Mouse (Mus musculus) heart, embryonic 10.5 days (tissue): ENCODE results near the gene Gtf2ird2. TPM values are rescaled to one million over a fixed set of nuclear protein-coding genes. Genes with fewer than 3 reads are reported as not detected.

Experiments used
- DNase-seq: peaks from one replicate; pipeline ENCODE4 v3.0.0-alpha.2; 2017; ENCODE audit warnings: low spot score
- H3K27ac ChIP-seq: fragments of 300-500 bp; sonication (generic); 2 replicates; pipeline ENCODE4 v1.5.1; 2016; ENCODE audit warnings: mild to moderate bottlenecking
- H3K27me3 ChIP-seq: fragments of 300-500 bp; sonication (generic); 2 replicates; pipeline ENCODE4 v1.6.1; 2016; ENCODE audit warnings: mild to moderate bottlenecking; ENCODE audit not compliant: poor library complexity, insufficient read depth, severe bottlenecking
- H3K36me3 ChIP-seq: fragments of 300-500 bp; sonication (generic); 2 replicates; pipeline ENCODE4 v1.6.1; 2016; ENCODE audit warnings: mild to moderate bottlenecking, moderate library complexity
- H3K4me1 ChIP-seq: fragments of 300-500 bp; sonication (generic); 2 replicates; pipeline ENCODE4 v1.6.1; 2016; ENCODE audit warnings: mild to moderate bottlenecking
- H3K4me3 ChIP-seq: fragments of 300-500 bp; sonication (generic); 2 replicates; pipeline ENCODE4 v1.5.1; 2016; ENCODE audit warnings: mild to moderate bottlenecking, moderate library complexity
- H3K9me3 ChIP-seq: fragments of 300-500 bp; sonication (generic); 2 replicates; pipeline ENCODE4 v1.6.1; 2016; ENCODE audit warnings: mild to moderate bottlenecking, moderate library complexity
- WGBS: fragments of 180-500 bp; shearing (Covaris S2); methylation state at CpG from one replicate; pipeline ENCODE4 v1.1.7; 2016; 5-methylcytosine and 5-hydroxymethylcytosine counted together
- polyA plus RNA-seq: library from polyadenylated mRNA; unstranded; fragments of >200 nt; fragmentation: Nextera tagmentation; extraction: Ambion mirVana; gene quantifications from 2 replicates; pipeline ENCODE4 v1.2.1, GENCODE M21; 2016

Gene Gtf2ird2
- polyA plus RNA-seq, 1 experiment from 2014 or later: 5.4 TPM

GRCm38 (mm10) chr5:134228249-134228638, 44.4 kb downstream of the Gtf2ird2 start:
- Histone ChIP-seq H3K27ac (peak overlapping the region; percentile 72; the same call in 1 of the 2 replicates), H3K4me1 (peaks cover 50% of the 10 kb centered on the region), H3K4me3 (no peak overlapping the region), H3K27me3 (peaks cover under 1% of the 10 kb centered on the region; the same call in 1 of the 2 replicates), H3K9me3 (no peaks in the 10 kb centered on the region), H3K36me3 (no peaks in the 10 kb centered on the region)
- no peak for DNase-seq
- WGBS: 55% methylated on average over 6 of the region's 6 CpGs

DNA sequence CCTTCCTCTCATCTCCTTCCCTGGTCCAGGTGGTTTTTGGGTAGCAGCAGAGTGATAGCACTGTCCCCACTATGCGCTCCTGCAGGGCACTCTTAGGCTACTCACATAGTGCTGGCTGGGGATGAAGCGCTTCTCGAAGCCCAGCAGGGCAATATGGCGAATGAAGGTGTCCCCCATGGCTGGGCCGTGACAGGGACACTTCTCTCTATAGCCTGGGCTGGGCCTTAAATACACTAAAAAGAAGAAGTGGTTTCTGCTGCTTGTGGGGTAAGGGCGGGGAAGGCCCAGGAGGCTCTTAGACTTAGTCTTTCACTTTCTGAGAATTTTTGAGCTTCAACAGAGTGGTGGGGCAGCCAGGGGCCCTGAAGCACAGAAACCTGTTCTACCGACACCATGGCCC, 45.6 kb downstream of the Gtf2ird2 start, which contains the start of gene Ncf1:
Gene Ncf1, minus strand, starts transcription at position 235 of the 400 bp plus-strand sequence.
- Histone ChIP-seq H3K27ac (peak within 1 kb of the TSS; percentile 72; the same call in 1 of the 2 replicates), H3K4me3 (no peak within 1 kb of the TSS), H3K36me3 (no peaks in the 10 kb centered on the region), H3K4me1 (peaks cover 60% of the 10 kb centered on the region), H3K27me3 (no peaks in the 10 kb centered on the region), H3K9me3 (no peaks in the 10 kb centered on the region)
- DNase-seq: no peak
- WGBS: 83% methylated on average over 7 of the region's 7 CpGs

- Histone ChIP-seq H3K9me3 (no peaks in the 10 kb centered on the region), H3K4me3 (no peak overlapping the region), H3K36me3 (peaks cover 14% of the 10 kb centered on the region), H3K27me3 (no peaks in the 10 kb centered on the region), H3K27ac (no peak overlapping the region), H3K4me1 (peaks cover 68% of the 10 kb centered on the region)
- WGBS: 69% methylated on average over 5 of the region's 5 CpGs
- DNase-seq: no peak
Observed at GRCm38 (mm10) chr5:134231376-134231775, 47.6 kb downstream of the Gtf2ird2 start.

- no peak for DNase-seq
- Histone ChIP-seq H3K4me3 (no peak overlapping the region), H3K4me1 (peaks cover 63% of the 10 kb centered on the region), H3K27me3 (no peaks in the 10 kb centered on the region), H3K36me3 (peaks cover 21% of the 10 kb centered on the region), H3K9me3 (no peaks in the 10 kb centered on the region), H3K27ac (peak overlapping the region; percentile 47; the same call in 1 of the 2 replicates)
- WGBS: 46% methylated on average over 6 of the region's 6 CpGs
Observed at GRCm38 (mm10) chr5:134232111-134232510, 48.3 kb downstream of the Gtf2ird2 start.

GRCm38 (mm10) chr5:134232568-134232967, 48.7 kb downstream of the Gtf2ird2 start:
- H3K9me3 ChIP-seq: no peaks in the 10 kb centered on the region
- DNase-seq: no peak
- WGBS: 44% methylated on average over 7 of the region's 7 CpGs
- H3K4me1 ChIP-seq: peaks cover 59% of the 10 kb centered on the region
- H3K27ac ChIP-seq: peak overlapping the region; percentile 47; the same call in 1 of the 2 replicates
- peaks cover 26% of the 10 kb centered on the region for H3K36me3 ChIP-seq
- H3K27me3 ChIP-seq: no peaks in the 10 kb centered on the region
- H3K4me3 ChIP-seq: no peak overlapping the region

- WGBS: 67% methylated on average over 7 of the region's 7 CpGs
- Histone ChIP-seq H3K27me3 (no peaks in the 10 kb centered on the region), H3K9me3 (no peaks in the 10 kb centered on the region), H3K4me1 (peaks cover 53% of the 10 kb centered on the region), H3K27ac (no peak overlapping the region), H3K4me3 (no peak overlapping the region), H3K36me3 (peaks cover 33% of the 10 kb centered on the region)
- no peak for DNase-seq
Observed at GRCm38 (mm10) chr5:134233244-134233651, 49.4 kb downstream of the Gtf2ird2 start.

DNA sequence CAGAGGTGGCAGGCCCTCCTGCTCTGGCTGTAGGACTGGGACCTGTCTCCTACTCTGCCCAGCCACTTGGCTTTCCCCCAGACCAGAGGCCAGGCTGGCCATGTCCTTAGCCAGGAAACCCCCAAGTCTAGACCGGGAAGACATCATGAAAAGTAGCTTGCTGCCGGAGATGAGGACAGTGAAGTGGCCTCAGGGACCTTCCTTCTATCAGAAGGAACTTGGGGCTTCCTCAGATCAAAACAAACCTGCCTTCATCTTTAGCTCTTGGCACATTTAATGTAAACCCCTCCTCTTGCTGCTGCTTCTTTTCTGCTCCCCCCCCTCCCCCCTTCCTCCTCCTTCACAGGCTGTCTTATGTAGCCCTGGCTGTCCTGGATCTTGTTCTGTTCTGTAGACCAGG, 50.4 kb downstream of the Gtf2ird2 start:
- no peaks in the 10 kb centered on the region for H3K9me3 ChIP-seq
- WGBS: 56% methylated on average over 2 of the region's 2 CpGs
- H3K27me3 ChIP-seq: no peaks in the 10 kb centered on the region
- peaks cover 42% of the 10 kb centered on the region for H3K36me3 ChIP-seq
- no peak for DNase-seq
- H3K27ac ChIP-seq: peak overlapping the region; percentile 74
- H3K4me3 ChIP-seq: no peak overlapping the region
- peaks cover 46% of the 10 kb centered on the region for H3K4me1 ChIP-seq

DNA sequence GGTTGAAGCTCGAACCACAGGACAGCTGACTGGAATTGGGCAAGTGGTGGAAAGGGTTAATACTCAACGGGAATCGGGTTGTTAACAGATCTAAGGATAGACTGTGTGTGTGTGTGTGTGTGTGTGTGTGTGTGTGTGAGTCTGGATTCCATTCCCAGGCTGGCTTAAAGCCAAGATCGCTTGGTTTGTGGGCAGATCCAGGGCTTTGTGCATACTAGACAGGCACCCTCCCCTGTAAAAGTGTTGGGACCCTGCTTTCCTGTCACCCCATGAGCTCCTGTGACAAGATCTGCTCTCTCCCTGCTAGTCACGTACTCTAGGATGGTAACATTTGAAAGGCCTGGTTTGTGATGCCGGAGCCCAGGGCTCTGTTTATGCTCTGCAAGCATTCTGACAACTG, 51.3 kb downstream of the Gtf2ird2 start:
- Histone ChIP-seq H3K36me3 (peaks cover 51% of the 10 kb centered on the region), H3K4me1 (peaks cover 46% of the 10 kb centered on the region), H3K27ac (peak overlapping the region; percentile 74), H3K9me3 (no peaks in the 10 kb centered on the region), H3K27me3 (no peaks in the 10 kb centered on the region), H3K4me3 (no peak overlapping the region)
- 41% methylated on average over 6 of the region's 6 CpGs for WGBS
- no peak for DNase-seq

- 89% methylated on average over 3 of the region's 3 CpGs for WGBS
- no peaks in the 10 kb centered on the region for H3K27me3 ChIP-seq
- H3K4me3 ChIP-seq: no peak overlapping the region
- peaks cover 46% of the 10 kb centered on the region for H3K4me1 ChIP-seq
- peaks cover 62% of the 10 kb centered on the region for H3K36me3 ChIP-seq
- DNase-seq: no peak
- no peak overlapping the region for H3K27ac ChIP-seq
- H3K9me3 ChIP-seq: no peaks in the 10 kb centered on the region
Observed at GRCm38 (mm10) chr5:134236241-134236640, 52.4 kb downstream of the Gtf2ird2 start.

GRCm38 (mm10) chr5:134236796-134237195, 53.0 kb downstream of the Gtf2ird2 start:
- Histone ChIP-seq H3K9me3 (no peaks in the 10 kb centered on the region), H3K27me3 (no peaks in the 10 kb centered on the region), H3K4me1 (peaks cover 46% of the 10 kb centered on the region), H3K27ac (no peak overlapping the region), H3K4me3 (no peak overlapping the region), H3K36me3 (peaks cover 68% of the 10 kb centered on the region)
- WGBS: 89% methylated on average over 6 of the region's 6 CpGs
- DNase-seq: no peak

GRCm38 (mm10) chr5:134237508-134237907, 53.7 kb downstream of the Gtf2ird2 start:
- H3K36me3 ChIP-seq: peaks cover 75% of the 10 kb centered on the region
- H3K4me1 ChIP-seq: peaks cover 40% of the 10 kb centered on the region
- no peak for DNase-seq
- H3K9me3 ChIP-seq: no peaks in the 10 kb centered on the region
- H3K27me3 ChIP-seq: no peaks in the 10 kb centered on the region
- H3K27ac ChIP-seq: no peak overlapping the region
- H3K4me3 ChIP-seq: no peak overlapping the region
- 90% methylated on average over 11 of the region's 11 CpGs for WGBS

DNA sequence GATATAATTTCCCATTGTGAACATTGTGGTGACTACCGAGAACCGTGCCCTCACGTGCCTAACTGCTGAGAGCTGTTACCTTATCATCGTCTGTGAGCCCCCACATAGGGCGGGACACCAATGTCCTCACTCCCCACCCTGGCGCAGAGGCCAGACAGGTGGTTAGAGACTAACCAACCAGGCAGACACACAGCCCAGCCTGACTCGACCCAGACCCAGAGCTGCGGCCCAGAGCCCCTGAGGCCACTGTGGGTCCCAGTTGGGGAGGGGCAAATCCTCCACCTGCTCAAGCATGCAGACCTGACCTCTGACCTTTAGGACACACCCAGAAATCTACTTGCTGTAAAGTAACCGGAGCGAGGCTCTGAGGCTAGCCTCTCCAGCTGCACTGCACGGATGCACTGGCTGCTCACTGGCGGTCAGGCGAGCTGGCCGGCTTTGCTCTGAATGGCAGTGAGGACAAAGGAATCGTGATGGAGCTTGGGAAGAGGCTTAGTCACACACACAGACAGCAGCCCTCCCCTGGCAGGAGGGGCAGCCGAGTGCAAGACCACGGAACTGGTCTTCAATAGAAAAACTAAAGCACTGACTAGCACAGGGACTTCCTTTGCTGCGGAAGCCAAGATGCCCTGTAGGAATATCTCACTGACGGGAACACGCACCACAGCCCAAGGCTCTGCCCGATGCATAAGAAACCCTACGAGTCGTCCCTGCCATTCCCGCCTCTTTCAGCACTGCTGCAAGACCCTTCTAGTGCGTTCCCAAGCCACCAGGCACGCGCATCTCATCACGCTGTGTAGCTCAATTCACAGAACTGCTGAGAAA, 54.3 kb downstream of the Gtf2ird2 start:
- Histone ChIP-seq H3K4me1 (peaks cover 33% of the 10 kb centered on the region), H3K9me3 (no peaks in the 10 kb centered on the region), H3K27ac (no peak overlapping the region), H3K36me3 (peaks cover 82% of the 10 kb centered on the region), H3K27me3 (no peaks in the 10 kb centered on the region), H3K4me3 (no peak overlapping the region)
- no peak for DNase-seq
- 91% methylated on average over 28 of the region's 28 CpGs for WGBS

DNA sequence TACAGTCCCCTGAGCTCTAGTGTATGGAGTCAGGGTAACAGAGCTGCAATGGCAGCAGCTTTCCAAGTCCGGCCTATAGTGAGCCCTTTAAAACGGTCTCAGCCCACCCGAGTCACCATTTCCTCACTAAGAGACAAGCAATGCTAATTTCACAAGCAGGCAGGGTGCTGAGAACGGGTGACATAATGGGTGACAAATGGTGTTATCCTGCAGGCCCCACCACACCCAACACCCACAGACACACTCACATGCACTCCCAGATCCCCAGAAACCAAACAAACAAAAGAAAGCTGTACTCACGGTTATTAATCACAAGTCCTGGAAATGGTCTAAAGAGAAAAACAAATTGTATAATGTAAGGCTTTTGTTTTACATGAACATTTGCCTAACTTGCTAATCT, 58.0 kb downstream of the Gtf2ird2 start:
- no peaks in the 10 kb centered on the region for H3K9me3 ChIP-seq
- 85% methylated on average over 5 of the region's 5 CpGs for WGBS
- H3K27me3 ChIP-seq: no peaks in the 10 kb centered on the region
- peaks cover 100% of the 10 kb centered on the region for H3K36me3 ChIP-seq
- no peaks in the 10 kb centered on the region for H3K4me1 ChIP-seq
- H3K27ac ChIP-seq: no peak overlapping the region
- no peak for DNase-seq
- H3K4me3 ChIP-seq: no peak overlapping the region
